Mouse (Mus musculus) spleen, adult 2 months (tissue): ENCODE measurements at regions not wholly inside any gene's neighbourhood (a gene's known extent, or its start where the extent isn't known, plus 50 kb on each side); places are given as distances from the start of the nearest gene placed in this dataset.

Source experiments
- DNase-seq, 2 experiments: peaks; one replicate each; pipeline versions ENCODE4 v3.0.0 to v3.0.0-alpha.2; 2012 to 2021; ENCODE audit warnings: low spot score in 2 of 2, low read depth in 1 of 2
- H3K27ac ChIP-seq: fragments of 200-500 bp; 2 replicates; pipeline ENCODE4 v1.5.1; 2012; ENCODE audit warnings: low read length, inconsistent platforms; ENCODE audit not compliant: insufficient read depth
- H3K27me3 ChIP-seq: fragments of 200-500 bp; 2 replicates; pipeline ENCODE4 v1.6.1; 2012; ENCODE audit warnings: mild to moderate bottlenecking, moderate library complexity, low read length, inconsistent platforms; ENCODE audit not compliant: control insufficient read depth, insufficient read depth
- H3K36me3 ChIP-seq: fragments of 200-500 bp; 2 replicates; pipeline ENCODE4 v1.6.1; 2012; ENCODE audit warnings: mild to moderate bottlenecking, low read length, inconsistent platforms; ENCODE audit not compliant: control insufficient read depth, insufficient read depth
- H3K4me1 ChIP-seq: fragments of 200-500 bp; 2 replicates; pipeline ENCODE4 v1.6.1; 2011; ENCODE audit warnings: inconsistent platforms; ENCODE audit not compliant: control insufficient read depth, insufficient read depth, insufficient read length
- H3K4me3 ChIP-seq: fragments of 200-500 bp; 2 replicates; pipeline ENCODE4 v1.5.1; 2011; ENCODE audit warnings: mild to moderate bottlenecking, inconsistent platforms; ENCODE audit not compliant: insufficient read depth, insufficient read length; ENCODE audit errors: extremely low read depth
- CTCF ChIP-seq: fragments of 200-500 bp; IDR thresholded peaks from 2 replicates; pipeline ENCODE4 v1.5.1; 2011; ENCODE audit warnings: mild to moderate bottlenecking, inconsistent platforms; ENCODE audit not compliant: insufficient read depth, insufficient read length, insufficient replicate concordance; ENCODE audit errors: extremely low read depth
- POLR2A ChIP-seq: fragments of 200-500 bp; IDR thresholded peaks from 2 replicates; pipeline ENCODE4 v1.6.1; 2011; ENCODE audit warnings: low read depth, low read length, inconsistent platforms
- WGBS: fragments of 180-500 bp; shearing (Covaris S2); methylation state at CpG from one replicate; pipeline ENCODE4 v1.1.7; 2018; 5-methylcytosine and 5-hydroxymethylcytosine counted together

GRCm38 (mm10) chr4:71357626-71358025, 400.1 kb downstream of the Gm11232 start:
- no peaks in the 10 kb centered on the region for H3K27me3 ChIP-seq
- 66% methylated on average over 1 of the region's 1 CpGs for WGBS
- H3K27ac ChIP-seq, result no peak overlapping the region
- no peak for DNase-seq
- TF ChIP-seq POLR2A (no peak), CTCF (no peak)
- H3K4me3 ChIP-seq, result no peak overlapping the region
- H3K36me3 ChIP-seq, result no peaks in the 10 kb centered on the region
- H3K4me1 ChIP-seq, result no peaks in the 10 kb centered on the region

- no peaks in the 10 kb centered on the region for H3K4me1 ChIP-seq
These were observed 401.1 kb downstream of the Gm11232 start for GRCm38 (mm10) chr4:71356714-71357113.

GRCm38 (mm10) chr4:71356310-71356709, 401.5 kb downstream of the Gm11232 start:
- Histone ChIP-seq H3K4me3 (no peak overlapping the region), H3K36me3 (no peaks in the 10 kb centered on the region), H3K27ac (no peak overlapping the region), H3K4me1 (no peaks in the 10 kb centered on the region), H3K27me3 (no peaks in the 10 kb centered on the region)
- WGBS, result 79% methylated on average over 1 of the region's 1 CpGs
- no peak for DNase-seq
- no peak for TF ChIP-seq CTCF
- no peak for TF ChIP-seq POLR2A

More at GRCm38 (mm10) chr4:71356714-71357113, 401.1 kb downstream of the Gm11232 start:
- TF ChIP-seq POLR2A (no peak), CTCF (no peak)
- Histone ChIP-seq H3K36me3 (no peaks in the 10 kb centered on the region), H3K4me3 (no peak overlapping the region), H3K27ac (no peak overlapping the region), H3K27me3 (no peaks in the 10 kb centered on the region)
- 84% methylated on average over 1 of the region's 1 CpGs for WGBS
- no peak for DNase-seq

- no peak for DNase-seq
- TF ChIP-seq POLR2A (no peak), CTCF (no peak)
- Histone ChIP-seq H3K27ac (no peak overlapping the region), H3K36me3 (no peaks in the 10 kb centered on the region), H3K4me1 (no peaks in the 10 kb centered on the region), H3K27me3 (no peaks in the 10 kb centered on the region), H3K4me3 (no peak overlapping the region)
- 83% methylated on average over 2 of the region's 2 CpGs for WGBS
These were observed 405.9 kb downstream of the Gm11232 start for GRCm38 (mm10) chr4:71351880-71352279.

GRCm38 (mm10) chr4:71343068-71343467, 414.7 kb downstream of the Gm11232 start:
- no peaks in the 10 kb centered on the region for H3K4me1 ChIP-seq
- H3K27me3 ChIP-seq, result no peaks in the 10 kb centered on the region
- no peak overlapping the region for H3K4me3 ChIP-seq
- no peaks in the 10 kb centered on the region for H3K36me3 ChIP-seq
- no peak for DNase-seq
- TF ChIP-seq POLR2A (no peak), CTCF (no peak)
- 98% methylated on average over 3 of the region's 3 CpGs for WGBS
- H3K27ac ChIP-seq, result no peak overlapping the region

- H3K27ac ChIP-seq, result no peak overlapping the region
- 41% methylated on average over 1 of the region's 1 CpGs for WGBS
- H3K4me1 ChIP-seq, result no peaks in the 10 kb centered on the region
These were observed 419.2 kb downstream of the Gm11232 start for GRCm38 (mm10) chr4:71338582-71338981.

GRCm38 (mm10) chr4:71332672-71333071, 425.1 kb downstream of the Gm11232 start:
- TF ChIP-seq CTCF, result no peak
- TF ChIP-seq POLR2A, result no peak
- Histone ChIP-seq H3K27me3 (no peaks in the 10 kb centered on the region), H3K27ac (no peak overlapping the region), H3K4me3 (no peak overlapping the region), H3K4me1 (no peaks in the 10 kb centered on the region), H3K36me3 (no peaks in the 10 kb centered on the region)
- no peak for DNase-seq
- 77% methylated on average over 3 of the region's 3 CpGs for whole genome bisulfite sequencing

More at GRCm38 (mm10) chr4:71338582-71338981, 419.2 kb downstream of the Gm11232 start:
- DNase-seq, result no peak
- TF ChIP-seq CTCF, result no peak
- no peak for TF ChIP-seq POLR2A
- H3K4me3 ChIP-seq, result no peak overlapping the region
- no peaks in the 10 kb centered on the region for H3K36me3 ChIP-seq
- no peaks in the 10 kb centered on the region for H3K27me3 ChIP-seq

- no peak overlapping the region for H3K27ac ChIP-seq
- no peaks in the 10 kb centered on the region for H3K4me1 ChIP-seq
- H3K27me3 ChIP-seq, result no peaks in the 10 kb centered on the region
- TF ChIP-seq CTCF (no peak), POLR2A (no peak)
- WGBS, result 71% methylated on average over 4 of the region's 4 CpGs
- H3K4me3 ChIP-seq, result no peak overlapping the region
- no peaks in the 10 kb centered on the region for H3K36me3 ChIP-seq
- peak in 1 of 2 experiments; percentile 49 for DNase-seq
These were observed 425.7 kb downstream of the Gm11232 start for GRCm38 (mm10) chr4:71332018-71332417.
